ENCODE assay signal across 17 mouse cellular contexts in genomic region chr4:88530892-88531291, GRCm38 (mm10). TPM values are rescaled to one million over a fixed set of nuclear protein-coding genes. Genes with fewer than 3 reads are reported as not detected.
"Had no signal": no experiment of that assay in that cellular context is flagged by ENCODE, and none has a peak within 500 bp of the region (broad histone marks: within the 10 kb centered on the region; RNA-seq: fewer than 3 reads in every experiment).

No protein-coding gene starts in this region.

- H3K4me1 ChIP-seq: kidney, embryonic 15.5 days; limb, embryonic 13.5 days; midbrain, embryonic 13.5 days; neural tube, embryonic 12.5 days had no signal

- H3K4me3 ChIP-seq: kidney, embryonic 15.5 days; layer of hippocampus, adult 2 months; limb, embryonic 13.5 days; liver, embryonic 15.5 days; midbrain, embryonic 13.5 days; neural tube, embryonic 12.5 days had no signal

- DNase-seq: kidney, adult 18-20 months; kidney, postnatal 4 days; left cerebral cortex, postnatal 4 days; lung, adult 2 months; lung, postnatal 36 days; spleen, adult 18-20 months; thymus, adult 2 months; thymus, postnatal 36 days had no signal

- H3K27ac ChIP-seq: kidney, embryonic 15.5 days; layer of hippocampus, adult 2 months; limb, embryonic 13.5 days; liver, embryonic 15.5 days; midbrain, embryonic 13.5 days; neural tube, embryonic 12.5 days had no signal

- H3K27me3 ChIP-seq: kidney, embryonic 15.5 days; limb, embryonic 13.5 days; liver, embryonic 15.5 days; midbrain, embryonic 13.5 days; neural tube, embryonic 12.5 days had no signal

- H3K36me3 ChIP-seq: kidney, embryonic 15.5 days; limb, embryonic 13.5 days; liver, embryonic 15.5 days; midbrain, embryonic 13.5 days; neural tube, embryonic 12.5 days had no signal

RNA-seq across cellular contexts. Expression of gene Ifnb1, which starts 8.3 kb away (rescaled TPM):
- polyA plus RNA-seq: kidney, embryonic 15.5 days; limb, embryonic 13.5 days; liver, embryonic 11.5 days; liver, embryonic 15.5 days; lung, adult 2 months; lung, postnatal 0 days; midbrain, embryonic 13.5 days; neural tube, embryonic 12.5 days; stomach, embryonic 14.5 days; thymus, adult 2 months had no signal

RNA-seq across cellular contexts. Expression of gene Ifna15, which starts 27.2 kb away (rescaled TPM):
- polyA plus RNA-seq: kidney, embryonic 15.5 days; limb, embryonic 13.5 days; liver, embryonic 11.5 days; liver, embryonic 15.5 days; lung, adult 2 months; lung, postnatal 0 days; midbrain, embryonic 13.5 days; neural tube, embryonic 12.5 days; stomach, embryonic 14.5 days; thymus, adult 2 months had no signal

RNA-seq across cellular contexts. Expression of gene Ifna14, which starts 40.7 kb away (rescaled TPM):
- polyA plus RNA-seq: kidney, embryonic 15.5 days; limb, embryonic 13.5 days; liver, embryonic 11.5 days; liver, embryonic 15.5 days; lung, adult 2 months; lung, postnatal 0 days; midbrain, embryonic 13.5 days; neural tube, embryonic 12.5 days; stomach, embryonic 14.5 days; thymus, adult 2 months had no signal
